Mouse (Mus musculus) E14TG2a.4 (cell line): ENCODE data around the gene Donson.

Source experiments
- CTCF ChIP-seq: conservative IDR thresholded peaks from 2 replicates; pipeline ENCODE4 v1.5.1; 2014; ENCODE audit warnings: low read length
- NANOG ChIP-seq: IDR thresholded peaks from 2 replicates; pipeline ENCODE4 v1.6.1; 2014; ENCODE audit warnings: borderline replicate concordance, low read length, mixed read lengths
- POU5F1 ChIP-seq: IDR thresholded peaks from 2 replicates; pipeline ENCODE4 v1.6.1; 2014; ENCODE audit warnings: low read length, borderline replicate concordance

GRCm38 (mm10) chr16:91648220-91648550, 40.4 kb downstream of the Donson start:
- TF ChIP-seq CTCF, result no peak
- TF ChIP-seq POU5F1, result no peak
- TF ChIP-seq NANOG, result no peak
